Mouse (Mus musculus) midbrain, embryonic 11.5 days (tissue): ENCODE measurements around the gene Nr0b2. TPM values are rescaled to one million over a fixed set of nuclear protein-coding genes. Genes with fewer than 3 reads are reported as not detected.

ENCODE experiments used
- ATAC-seq: fragments of 200-750 bp; cut with Nextera tagmentation; 2 replicates; pipeline ENCODE4 v1.8.0; 2017; ENCODE audit warnings: moderate TSS enrichment, moderate library complexity; ENCODE audit not compliant: low FRiP score
- DNase-seq: peaks from one replicate; pipeline ENCODE4 v3.0.0; 2015; ENCODE audit warnings: low spot score; ENCODE audit errors: missing footprints
- H3K27ac ChIP-seq: fragments of 300-500 bp; sonication (generic); 2 replicates; pipeline ENCODE4 v1.5.1; 2014; ENCODE audit warnings: low read depth, low read length
- H3K27me3 ChIP-seq: fragments of 300-500 bp; sonication (generic); 2 replicates; pipeline ENCODE4 v1.6.1; 2014; ENCODE audit warnings: mild to moderate bottlenecking, low read length, moderate library complexity, mixed read lengths; ENCODE audit not compliant: control insufficient read depth, insufficient read depth
- H3K36me3 ChIP-seq: fragments of 300-500 bp; sonication (generic); 2 replicates; pipeline ENCODE4 v1.6.1; 2014; ENCODE audit warnings: mild to moderate bottlenecking, low read length, moderate library complexity, mixed read lengths; ENCODE audit not compliant: control insufficient read depth, insufficient read depth
- H3K4me1 ChIP-seq: fragments of 300-500 bp; sonication (generic); 2 replicates; pipeline ENCODE4 v1.6.1; 2014; ENCODE audit warnings: low read length; ENCODE audit not compliant: control insufficient read depth, insufficient read depth
- H3K4me2 ChIP-seq: fragments of 300-500 bp; sonication (generic); 2 replicates; pipeline ENCODE4 v1.6.1; 2014; ENCODE audit warnings: mild to moderate bottlenecking, moderate library complexity
- H3K4me3 ChIP-seq: fragments of 300-500 bp; sonication (generic); 2 replicates; pipeline ENCODE4 v1.5.1; 2014; ENCODE audit warnings: low read depth, low read length
- H3K9ac ChIP-seq: fragments of 300-500 bp; sonication (generic); 2 replicates; pipeline ENCODE4 v1.6.1; 2014; ENCODE audit warnings: low read length
- H3K9me3 ChIP-seq: fragments of 300-500 bp; sonication (generic); 2 replicates; pipeline ENCODE4 v1.6.1; 2016; ENCODE audit warnings: low read length; ENCODE audit not compliant: control insufficient read depth
- WGBS: fragments of 180-500 bp; shearing (Covaris S2); extraction: QIAGEN DNeasy Blood & Tissue Kit; methylation state at CpG from one replicate; pipeline ENCODE4 v1.1.7; 2014; 5-methylcytosine and 5-hydroxymethylcytosine counted together
- microRNA-seq: library from miRNA; unstranded; fragments of <30 nt; microRNA quantifications from one replicate; pipeline ENCODE4, GENCODE M21; 2017
- polyA plus RNA-seq: library from polyadenylated mRNA; unstranded; fragments of >200 nt; fragmentation: Nextera tagmentation; extraction: Ambion mirVana; gene quantifications from 2 replicates; pipeline ENCODE4 v1.2.1, GENCODE M21; 2014

Nr0b2 gene
- polyA plus RNA-seq, 1 experiment from 2014 or later: not detected

DNA sequence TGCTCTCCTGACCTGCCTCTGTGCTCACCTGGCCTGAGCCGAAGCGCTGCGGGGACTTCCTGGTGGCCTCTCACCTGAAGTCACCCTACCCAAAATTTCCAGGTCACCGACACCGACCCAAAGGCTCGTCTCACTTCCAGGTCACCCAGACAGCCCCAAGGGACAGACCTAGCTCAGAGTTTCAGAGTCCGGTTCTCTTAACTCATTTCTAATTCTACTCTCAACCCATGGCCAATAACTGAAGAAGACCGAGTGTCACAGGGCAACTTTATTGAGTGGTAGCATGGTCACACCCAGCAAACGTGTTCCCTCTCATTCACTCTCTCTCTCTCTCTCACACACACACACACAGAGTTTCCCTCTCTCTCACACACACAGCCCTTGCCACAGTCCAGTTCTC, 47.1 kb downstream of the Nr0b2 start:
- 23% methylated on average over 9 of the region's 9 CpGs for WGBS
- ATAC-seq (no peak), DNase-seq (peak; percentile 89)
- Histone ChIP-seq H3K27me3 (peaks cover 41% of the 10 kb centered on the region), H3K9me3 (no peaks in the 10 kb centered on the region), H3K9ac (no peak overlapping the region), H3K27ac (no peak overlapping the region), H3K4me2 (peak overlapping the region; percentile 89; the same call in 1 of the 2 replicates), H3K4me1 (0 out of 2 replicates have a peak, but pooled peaks cover 2% of the 10 kb centered on the region), H3K4me3 (peak overlapping the region; percentile 48), H3K36me3 (no peaks in the 10 kb centered on the region)

DNA sequence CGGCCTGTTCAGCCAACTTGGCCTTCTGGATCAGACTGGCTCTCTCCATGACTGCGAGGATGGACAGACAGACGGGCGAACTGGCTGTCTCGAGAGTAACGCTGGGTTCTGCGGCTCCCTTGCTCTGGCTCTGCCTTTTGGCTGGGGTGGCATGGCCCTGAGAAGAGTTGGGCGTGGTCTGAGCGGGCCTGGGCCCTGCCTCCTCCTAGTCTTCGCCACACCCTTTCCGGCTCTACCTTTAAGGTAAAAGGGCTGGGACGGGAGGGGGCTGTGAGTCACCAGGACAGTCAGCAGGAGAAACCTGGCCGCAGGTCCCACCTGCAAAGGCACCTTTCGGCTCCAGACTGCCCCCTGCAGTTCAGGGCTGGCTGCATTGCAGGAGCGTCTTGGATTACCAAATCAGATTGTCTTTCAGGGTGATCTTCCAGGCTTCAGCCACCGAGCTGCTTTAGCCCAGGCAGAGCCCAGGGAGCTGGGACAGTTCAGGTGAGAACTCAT, 48.6 kb downstream of the Nr0b2 start, which contains the start of gene Sfn:
Gene Sfn, minus strand, starts transcription at position 448 of the 498 bp plus-strand sequence.
- peaks cover 41% of the 10 kb centered on the region for H3K27me3 ChIP-seq
- DNase-seq (peak; percentile 89), ATAC-seq (no peak)
- 0 out of 2 replicates have a peak, but pooled peaks cover 2% of the 10 kb centered on the region for H3K4me1 ChIP-seq
- H3K4me2 ChIP-seq: no peak within 1 kb of the TSS
- H3K36me3 ChIP-seq: no peaks in the 10 kb centered on the region; the same call in 1 of the 2 replicates
- H3K27ac ChIP-seq: no peak within 1 kb of the TSS
- no peaks in the 10 kb centered on the region for H3K9me3 ChIP-seq
- WGBS: 2% methylated on average over 16 of the region's 16 CpGs
- 0 out of 2 replicates have a peak within 1 kb of the TSS, but pooled peaks have one; percentile 7 for H3K4me3 ChIP-seq
- H3K9ac ChIP-seq: no peak within 1 kb of the TSS

DNA sequence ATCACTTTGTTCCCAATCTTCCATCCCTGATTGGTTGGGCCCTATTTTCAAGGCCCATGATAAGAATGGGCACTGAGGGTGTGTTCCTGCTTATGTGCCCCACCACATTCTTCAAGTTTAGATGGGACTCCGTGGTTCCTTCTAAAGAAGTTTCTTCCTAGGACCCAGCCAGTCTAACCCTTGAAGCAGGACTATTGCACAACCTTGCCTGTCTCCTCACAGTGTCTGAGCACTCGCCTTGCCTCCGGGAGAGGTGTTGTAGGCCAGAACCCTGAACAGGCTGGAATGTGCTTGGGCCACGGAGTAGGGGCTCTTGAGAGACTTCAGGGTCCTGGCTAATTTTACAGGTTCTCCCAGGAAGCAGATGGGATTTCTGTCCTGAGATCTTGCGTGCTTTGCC, 49.9 kb downstream of the Nr0b2 start:
- DNase-seq (peak; percentile 81), ATAC-seq (no peak)
- no peaks in the 10 kb centered on the region; the same call in 1 of the 2 replicates for H3K36me3 ChIP-seq
- H3K4me1 ChIP-seq: 0 out of 2 replicates have a peak, but pooled peaks cover 2% of the 10 kb centered on the region
- H3K27ac ChIP-seq: no peak overlapping the region
- no peak overlapping the region for H3K9ac ChIP-seq
- peaks cover 40% of the 10 kb centered on the region for H3K27me3 ChIP-seq
- no peak overlapping the region for H3K4me2 ChIP-seq
- WGBS: 90% methylated on average over 5 of the region's 5 CpGs
- H3K9me3 ChIP-seq: no peaks in the 10 kb centered on the region
- H3K4me3 ChIP-seq: no peak overlapping the region

DNA sequence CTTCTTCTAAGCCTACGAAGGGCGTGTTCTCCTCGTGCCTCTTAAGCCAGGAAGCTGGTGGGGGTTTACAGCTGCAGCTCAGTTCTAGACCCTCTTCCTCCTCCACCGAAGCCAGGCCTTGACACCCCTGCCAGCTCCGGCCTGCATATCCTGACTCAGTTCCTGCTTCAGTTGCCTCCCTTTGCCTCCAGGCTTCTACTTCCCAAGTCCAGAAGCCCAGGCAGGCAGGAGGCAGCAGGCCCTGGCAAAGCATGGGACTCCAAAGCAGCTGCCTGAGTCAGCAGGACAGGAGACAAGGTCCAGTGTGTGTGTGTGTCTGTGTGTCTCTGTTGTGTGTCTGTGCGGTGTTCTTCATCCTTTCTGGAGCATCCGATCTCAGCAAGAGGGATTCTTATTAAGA, 51.0 kb downstream of the Nr0b2 start:
- ATAC-seq (no peak), DNase-seq (no peak)
- peaks cover 29% of the 10 kb centered on the region for H3K27me3 ChIP-seq
- H3K9me3 ChIP-seq: no peaks in the 10 kb centered on the region
- H3K27ac ChIP-seq: no peak overlapping the region
- no peaks in the 10 kb centered on the region; the same call in 1 of the 2 replicates for H3K36me3 ChIP-seq
- H3K4me1 ChIP-seq: 0 out of 2 replicates have a peak, but pooled peaks cover 2% of the 10 kb centered on the region
- no peak overlapping the region for H3K4me3 ChIP-seq
- H3K9ac ChIP-seq: no peak overlapping the region
- 88% methylated on average over 7 of the region's 7 CpGs for WGBS
- H3K4me2 ChIP-seq: no peak overlapping the region

DNA sequence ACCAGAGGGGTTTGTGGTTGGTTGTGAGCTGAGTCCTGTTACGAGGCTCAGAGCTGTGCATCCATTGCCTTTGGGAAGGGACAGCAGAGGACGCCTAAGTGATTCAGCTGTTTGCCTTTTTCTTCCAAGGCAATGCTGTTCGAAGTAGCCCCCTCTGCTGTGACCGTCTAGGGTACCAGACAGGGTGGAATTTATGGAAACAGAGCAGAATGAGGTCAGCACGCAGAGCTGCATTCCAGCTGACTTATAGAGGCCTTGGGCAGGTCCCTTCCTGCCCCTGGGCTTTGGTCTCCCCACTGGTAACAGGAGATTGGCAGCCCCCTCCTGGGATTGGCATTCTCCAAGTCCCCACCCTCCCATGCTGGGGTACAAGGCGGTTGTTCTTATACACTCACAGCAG, 51.7 kb downstream of the Nr0b2 start:
- Histone ChIP-seq H3K9me3 (no peaks in the 10 kb centered on the region), H3K27ac (no peak overlapping the region), H3K27me3 (peaks cover 22% of the 10 kb centered on the region), H3K4me3 (no peak overlapping the region), H3K9ac (no peak overlapping the region), H3K4me2 (no peak overlapping the region), H3K36me3 (no peaks in the 10 kb centered on the region; the same call in 1 of the 2 replicates), H3K4me1 (0 out of 2 replicates have a peak, but pooled peaks cover under 1% of the 10 kb centered on the region)
- DNase-seq (no peak), ATAC-seq (no peak)
- 71% methylated on average over 6 of the region's 6 CpGs for WGBS

DNA sequence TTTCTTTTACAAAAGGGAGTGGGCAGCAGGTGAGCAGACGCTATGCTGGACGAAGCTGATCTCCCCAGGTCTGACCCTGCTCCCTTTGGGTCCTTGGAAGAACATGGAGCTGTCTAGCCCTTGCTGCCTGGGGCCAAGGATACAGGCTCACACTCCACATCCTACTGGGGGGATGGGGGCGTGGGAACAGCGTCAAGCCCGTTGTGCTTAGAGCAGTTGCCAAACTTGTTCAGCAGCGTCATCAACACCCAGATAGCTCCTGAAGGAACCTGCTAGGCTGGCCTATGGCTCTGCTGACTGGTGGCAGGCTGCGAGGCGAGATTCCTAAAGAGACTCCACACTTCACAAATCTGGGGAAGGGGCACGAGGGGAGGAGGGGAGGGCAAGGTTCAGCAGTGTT, 52.2 kb downstream of the Nr0b2 start:
- DNase-seq (no peak), ATAC-seq (no peak)
- no peaks in the 10 kb centered on the region; the same call in 1 of the 2 replicates for H3K36me3 ChIP-seq
- no peak overlapping the region for H3K4me3 ChIP-seq
- H3K27me3 ChIP-seq: peaks cover 18% of the 10 kb centered on the region
- H3K4me2 ChIP-seq: no peak overlapping the region
- no peak overlapping the region for H3K9ac ChIP-seq
- H3K4me1 ChIP-seq: no peaks in the 10 kb centered on the region
- 63% methylated on average over 9 of the region's 9 CpGs for WGBS
- H3K27ac ChIP-seq: no peak overlapping the region
- no peaks in the 10 kb centered on the region for H3K9me3 ChIP-seq

Small RNA genes within 50 kb of the gene (microRNA-seq; reads per million reads assigned to microRNA genes)
- not detected for gene Gm23158

Other genes starting within 250 kb of the Nr0b2 start
- gene Wdtc1, start 199.9 kb upstream of the Nr0b2 start, polyA plus RNA-seq: 21.0 and 22.2 TPM in 2 replicates
- 4.6 and 5.6 TPM in 2 replicates for gene Slc9a1, start 183.7 kb upstream of the Nr0b2 start, polyA plus RNA-seq
- 0.22 and 0.53 TPM in 2 replicates for gene Tent5b, start 73.2 kb upstream of the Nr0b2 start, polyA plus RNA-seq
- 1.5 TPM in 2 replicates for gene Trnp1, start 54.8 kb upstream of the Nr0b2 start, polyA plus RNA-seq
- 0.15 and 0.51 TPM in 2 replicates for gene Kdf1, start 34.4 kb upstream of the Nr0b2 start, polyA plus RNA-seq
- 330 and 336 TPM in 2 replicates for gene Nudc, start 7.4 kb upstream of the Nr0b2 start, polyA plus RNA-seq
- gene Gpatch3, start 21.4 kb downstream of the Nr0b2 start, polyA plus RNA-seq: 6.8 and 7.8 TPM in 2 replicates
- 24.2 and 28.6 TPM in 2 replicates for gene Gpn2, start 31.0 kb downstream of the Nr0b2 start, polyA plus RNA-seq
- 6.0 and 7.8 TPM in 2 replicates for gene Sfn, start 48.8 kb downstream of the Nr0b2 start, polyA plus RNA-seq
- gene Zdhhc18, start 96.8 kb downstream of the Nr0b2 start, polyA plus RNA-seq: 1.8 and 3.5 TPM in 2 replicates
- 9.6 and 12.4 TPM in 2 replicates for gene Pigv, start 119.3 kb downstream of the Nr0b2 start, polyA plus RNA-seq
- 39.1 and 39.2 TPM in 2 replicates for gene Arid1a, start 203.4 kb downstream of the Nr0b2 start, polyA plus RNA-seq